9 mouse cellular contexts compared by ENCODE assay signal in the genomic region with DNA sequence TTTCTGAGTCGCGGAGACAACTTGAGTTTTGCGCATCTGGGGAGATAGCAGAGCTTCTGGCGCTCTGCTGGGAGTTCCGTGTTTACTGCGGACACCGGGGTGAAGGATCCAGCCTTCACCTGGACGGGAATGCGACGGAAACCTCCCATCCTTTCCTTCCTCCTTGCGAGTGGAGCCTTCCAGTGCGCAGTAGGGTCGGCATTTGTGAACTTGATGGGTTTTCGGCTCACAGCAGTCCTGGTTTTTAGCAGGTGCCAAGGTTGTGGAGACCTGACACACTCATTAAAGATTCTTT. TPM values are rescaled to one million over a fixed set of nuclear protein-coding genes. Genes with fewer than 3 reads are reported as not detected.
DNase-seq lines count a peak whose midpoint lies in the region; ATAC-seq and TF ChIP-seq lines count a peak whose summit lies in the region.
"Had no signal": no experiment of that assay in that cellular context is flagged by ENCODE, and none has a peak within 500 bp of the region (broad histone marks: within the 10 kb centered on the region; RNA-seq: fewer than 3 reads in every experiment).

No protein-coding gene starts in this region.

- peak; percentile 4; the same call in 1 of the 2 replicates for ATAC-seq in forebrain, postnatal 0 days
- ATAC-seq in limb, embryonic 15.5 days (ENCODE audit: insufficient number of reproducible peaks, low FRiP score, low TSS enrichment, low read depth): no peak
- no peak for ATAC-seq in activated CD4-positive, CD25-positive, alpha-beta regulatory T cell, adult 4 months

- peak overlapping the region; percentile 88 for H3K4me2 ChIP-seq in forebrain, postnatal 0 days (ENCODE audit: low read depth)
- H3K4me2 ChIP-seq in limb, embryonic 15.5 days: peak overlapping the region; percentile 76

- peak overlapping the region; percentile 78 for H3K9ac ChIP-seq in forebrain, postnatal 0 days
- H3K9ac ChIP-seq in limb, embryonic 15.5 days: peak overlapping the region; percentile 98

- no peak for TF ChIP-seq CTCF in layer of hippocampus, adult 2 months (conservative IDR thresholded peaks at IDR 0.05)
- TF ChIP-seq CTCF in forebrain, postnatal 0 days (IDR thresholded peaks at IDR 0.05; ENCODE audit: low read depth): no peak; the same call in 1 of the 2 replicates
- TF ChIP-seq CTCF in olfactory bulb, adult 2 months (IDR thresholded peaks at IDR 0.05; ENCODE audit: insufficient read depth, low read depth, low read length): no peak

- no peaks in the 10 kb centered on the region for H3K9me3 ChIP-seq in forebrain, postnatal 0 days (ENCODE audit: low read length)
- H3K9me3 ChIP-seq in limb, embryonic 15.5 days: no peaks in the 10 kb centered on the region

- H3K36me3 ChIP-seq in forebrain, postnatal 0 days (ENCODE audit: insufficient read depth): no peaks in the 10 kb centered on the region
- no peaks in the 10 kb centered on the region for H3K36me3 ChIP-seq in limb, embryonic 15.5 days

- H3K27ac ChIP-seq in layer of hippocampus, adult 2 months: peak overlapping the region; percentile 92
- peak overlapping the region; percentile 85 for H3K27ac ChIP-seq in forebrain, postnatal 0 days (ENCODE audit: low read depth, low read length)
- peak overlapping the region; percentile 99 for H3K27ac ChIP-seq in limb, embryonic 15.5 days
- 0 out of 2 replicates have a peak overlapping the region, but pooled peaks have one; percentile 60 for H3K27ac ChIP-seq in olfactory bulb, adult 2 months (ENCODE audit: insufficient read depth, low read depth, low read length)
- H3K27ac ChIP-seq: macrophage had no signal

- H3K4me3 ChIP-seq in layer of hippocampus, adult 2 months: peak overlapping the region; percentile 56
- peak overlapping the region; percentile 85 for H3K4me3 ChIP-seq in forebrain, postnatal 0 days (ENCODE audit: low read depth, low read length)
- H3K4me3 ChIP-seq in limb, embryonic 15.5 days: peak overlapping the region; percentile 87
- H3K4me3 ChIP-seq in olfactory bulb, adult 2 months (ENCODE audit: insufficient read depth, low read depth, low read length): peak overlapping the region; percentile 95

- 0% methylated on average over 14 of the region's 14 CpGs for WGBS in forebrain, postnatal 0 days
- WGBS in limb, embryonic 15.5 days: 0% methylated on average over 14 of the region's 14 CpGs
- 0% methylated on average over 14 of the region's 14 CpGs for WGBS in olfactory bulb, adult 2 months

- DNase-seq in layer of hippocampus, adult 2 months (ENCODE audit: low spot score in 2 of 2): peak in 1 of 2 experiments; percentile 9
- DNase-seq in layer of hippocampus, postnatal 10 days (ENCODE audit: low spot score in 2 of 2): no peak
- peak; percentile 33 for DNase-seq in brain, adult 2 months (ENCODE audit: low read depth, low spot score)
- DNase-seq in forebrain, postnatal 0 days: no peak
- no peak for DNase-seq in layer of hippocampus, adult 9-11 months

- 0 out of 2 replicates have a peak, but pooled peaks cover 3% of the 10 kb centered on the region for H3K4me1 ChIP-seq in forebrain, postnatal 0 days (ENCODE audit: insufficient read depth)
- H3K4me1 ChIP-seq in limb, embryonic 15.5 days: peaks cover 22% of the 10 kb centered on the region
- H3K4me1 ChIP-seq in olfactory bulb, adult 2 months (ENCODE audit: control insufficient read depth, insufficient read depth, low read length): no peaks in the 10 kb centered on the region

- H3K27me3 ChIP-seq in forebrain, postnatal 0 days (ENCODE audit: insufficient read depth, low read length): no peaks in the 10 kb centered on the region
- no peaks in the 10 kb centered on the region for H3K27me3 ChIP-seq in limb, embryonic 15.5 days

- no peak for TF ChIP-seq POLR2A in olfactory bulb, adult 2 months (IDR thresholded peaks at IDR 0.05; ENCODE audit: insufficient read depth, low read depth, low read length)

RNA-seq across cellular contexts. Expression of a gene that starts 1.5 kb away (rescaled TPM):
- total RNA-seq in layer of hippocampus, adult 2 months (2021): 10 to 100 TPM; 19.6 to 21.6 TPM
- 10 to 100 TPM; 38.0 to 39.3 TPM for total RNA-seq in layer of hippocampus, postnatal 10 days (2021)
- total RNA-seq in forebrain, postnatal 0 days (2014; rRNA removed): 26.7 and 35.8 TPM in 2 replicates
- polyA plus RNA-seq in forebrain, postnatal 0 days (2015; fragmentation: Nextera tagmentation; extraction: Ambion mirVana): 40.0 and 52.3 TPM in 2 replicates
- 178 and 197 TPM in 2 replicates for polyA plus RNA-seq in limb, embryonic 15.5 days (2015; fragmentation: Nextera tagmentation; extraction: Ambion mirVana)
- polyA plus RNA-seq in olfactory bulb, adult 2 months (2012; ENCODE audit: insufficient read depth, insufficient read length, low replicate concordance, missing spikeins): not detected in 2 replicates
- polyA plus RNA-seq in activated CD4-positive, CD25-positive, alpha-beta regulatory T cell, adult 4 months (2017; shearing (Covaris generic)): 1 to 10 TPM in 1 of 2 experiments, under 1 TPM in 1; 0.83 to 1.3 TPM
- polyA plus RNA-seq: macrophage had no signal

Comparison
In these comparisons a context has a peak if more than half of its experiments do, and no peak if none do; other contexts are left out.
1. RNA of a gene that starts 1.5 kb away (polyA plus RNA-seq): 178 to 197 TPM in limb, embryonic 15.5 days and 40.0 to 52.3 TPM in forebrain, postnatal 0 days; 0.83 to 1.3 TPM in activated CD4-positive, CD25-positive, alpha-beta regulatory T cell, adult 4 months and not detected in olfactory bulb, adult 2 months; every median in the first group is over 10 times any median in the second.
2. Peak in every context shown above with its lines, with median percentiles within 50 percentile points of each other: H3K27ac ChIP-seq and H3K4me3 ChIP-seq.